Mouse (Mus musculus) cerebellum, adult 2 months (tissue): ENCODE measurements at regions not wholly inside any gene's neighbourhood (a gene's known extent, or its start where the extent isn't known, plus 50 kb on each side); places are given as distances from the start of the nearest gene placed in this dataset.

Experiments used
- CTCF ChIP-seq: fragments of 200-500 bp; IDR thresholded peaks from 2 replicates; pipeline ENCODE4 v1.5.1; 2011; ENCODE audit warnings: low read depth, mild to moderate bottlenecking, control low read depth, low read length, moderate library complexity, borderline replicate concordance; ENCODE audit not compliant: insufficient read depth
- POLR2A ChIP-seq: fragments of 200-500 bp; IDR thresholded peaks from 2 replicates; pipeline ENCODE4 v1.6.1; 2011; ENCODE audit warnings: low read length, control low read depth, borderline replicate concordance; ENCODE audit not compliant: insufficient read depth

DNA sequence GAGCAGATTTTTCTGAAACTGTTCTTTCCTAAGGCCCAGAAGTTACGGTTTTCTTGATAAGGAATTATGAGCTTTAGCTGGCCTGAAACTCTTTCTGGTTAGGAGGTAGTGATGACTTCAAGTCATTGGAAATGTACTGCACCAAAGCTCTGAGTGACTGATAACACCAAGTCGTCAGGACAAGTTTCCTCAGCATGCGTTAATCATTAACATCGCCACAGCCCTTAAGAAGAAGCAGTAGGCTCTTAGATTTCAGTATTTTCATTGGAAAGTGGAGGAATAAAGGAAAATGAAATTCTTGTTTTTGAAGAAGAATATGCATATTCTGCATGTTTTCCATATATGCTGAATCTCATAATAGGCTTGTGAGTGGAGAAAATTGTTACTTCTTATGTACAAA, 390.3 kb upstream of the Gm11114 start:
- no peak for TF ChIP-seq POLR2A
- no peak for TF ChIP-seq CTCF
